Mouse (Mus musculus) cerebellum, postnatal 25 days (tissue): ENCODE results near the gene Gtdc1.

Experiments
- DNase-seq, 2 experiments: peaks; one replicate each; pipeline ENCODE4 v3.0.0; 2021; ENCODE audit warnings: mixed read lengths in 2 of 2

The Gtdc1 gene

GRCm38 (mm10) chr2:44927482-44927811 is at the start of gene Gtdc1:
TSS of gene Gtdc1 (minus strand) at chr2:44927657.
- no peak for DNase-seq

- no peak for DNase-seq
These were observed 49.6 kb upstream of the Gtdc1 start for GRCm38 (mm10) chr2:44977051-44977450.

- no peak for DNase-seq
These were observed 49.0 kb upstream of the Gtdc1 start for GRCm38 (mm10) chr2:44976484-44976883.

GRCm38 (mm10) chr2:44973828-44974227 is 46.4 kb upstream of the Gtdc1 start:
- no peak for DNase-seq

GRCm38 (mm10) chr2:44970087-44970646 is 42.7 kb upstream of the Gtdc1 start:
- DNase-seq: no peak

GRCm38 (mm10) chr2:44969640-44970039 is 42.2 kb upstream of the Gtdc1 start:
- DNase-seq: no peak

GRCm38 (mm10) chr2:44969226-44969625 is 41.8 kb upstream of the Gtdc1 start:
- DNase-seq: no peak

- no peak for DNase-seq
These were observed 38.5 kb upstream of the Gtdc1 start for GRCm38 (mm10) chr2:44965834-44966555.

- no peak for DNase-seq
These were observed 35.2 kb upstream of the Gtdc1 start for GRCm38 (mm10) chr2:44962620-44963019.

- DNase-seq: no peak
These were observed 33.7 kb upstream of the Gtdc1 start for GRCm38 (mm10) chr2:44961192-44961591.

GRCm38 (mm10) chr2:44960561-44960960 is 33.1 kb upstream of the Gtdc1 start:
- DNase-seq: no peak

GRCm38 (mm10) chr2:44957329-44957797 is 29.9 kb upstream of the Gtdc1 start:
- DNase-seq: no peak

- DNase-seq: no peak
These were observed 28.8 kb upstream of the Gtdc1 start for GRCm38 (mm10) chr2:44956232-44956631.

- no peak for DNase-seq
These were observed 28.0 kb upstream of the Gtdc1 start for GRCm38 (mm10) chr2:44955506-44955905.

GRCm38 (mm10) chr2:44954180-44954579 is 26.7 kb upstream of the Gtdc1 start:
- DNase-seq: no peak

GRCm38 (mm10) chr2:44952830-44953422 is 25.5 kb upstream of the Gtdc1 start:
- DNase-seq: no peak

GRCm38 (mm10) chr2:44951651-44952213 is 24.3 kb upstream of the Gtdc1 start:
- DNase-seq: no peak

- DNase-seq: no peak
These were observed 17.2 kb upstream of the Gtdc1 start for GRCm38 (mm10) chr2:44944689-44945088.

- no peak for DNase-seq
These were observed 3.5 kb upstream of the Gtdc1 start for GRCm38 (mm10) chr2:44930951-44931350.

GRCm38 (mm10) chr2:44928631-44929030 is 1.2 kb upstream of the Gtdc1 start:
- DNase-seq: no peak

- DNase-seq: peak; percentile 91 to 95
These were observed 575 bp downstream of the Gtdc1 start for GRCm38 (mm10) chr2:44926683-44927481.

- DNase-seq: no peak
These were observed 1.2 kb downstream of the Gtdc1 start for GRCm38 (mm10) chr2:44926167-44926682.

GRCm38 (mm10) chr2:44924618-44925017 is 2.8 kb downstream of the Gtdc1 start:
- no peak for DNase-seq
